Mouse (Mus musculus): ENCODE results near the gene Abca4. TPM values are rescaled to one million over a fixed set of nuclear protein-coding genes. Genes with fewer than 3 reads are reported as not detected.
"Not testable (repeated sequence)": the region's sequence is repeated elsewhere in the genome, so short reads cannot be mapped to it uniquely, and the experiment has no call there.

Abca4 gene
- polyA plus RNA-seq, 1 experiment, result 2.2 TPM

DNA sequence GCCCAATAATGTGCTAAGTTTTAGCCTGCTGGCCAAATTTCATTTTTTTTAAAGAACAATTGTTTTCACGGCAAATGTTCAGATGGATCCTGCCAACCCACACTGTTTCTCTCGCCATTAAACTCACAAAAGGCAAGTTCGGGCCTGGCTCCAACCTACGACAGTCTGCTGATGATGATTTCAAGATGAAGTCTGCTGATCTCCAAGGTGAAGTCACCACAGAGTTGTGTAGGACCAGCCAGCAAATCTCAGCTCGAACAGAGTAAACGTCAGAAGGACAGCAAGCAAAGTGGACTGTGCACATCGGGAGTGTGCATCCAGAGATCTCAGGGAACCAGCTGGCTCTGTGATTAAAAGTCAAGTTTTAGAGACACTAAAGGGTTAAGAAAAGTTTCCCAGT is 166.6 kb downstream of the Abca4 start:
- DNase-seq (ENCODE audit: low read depth), result no peak

DNA sequence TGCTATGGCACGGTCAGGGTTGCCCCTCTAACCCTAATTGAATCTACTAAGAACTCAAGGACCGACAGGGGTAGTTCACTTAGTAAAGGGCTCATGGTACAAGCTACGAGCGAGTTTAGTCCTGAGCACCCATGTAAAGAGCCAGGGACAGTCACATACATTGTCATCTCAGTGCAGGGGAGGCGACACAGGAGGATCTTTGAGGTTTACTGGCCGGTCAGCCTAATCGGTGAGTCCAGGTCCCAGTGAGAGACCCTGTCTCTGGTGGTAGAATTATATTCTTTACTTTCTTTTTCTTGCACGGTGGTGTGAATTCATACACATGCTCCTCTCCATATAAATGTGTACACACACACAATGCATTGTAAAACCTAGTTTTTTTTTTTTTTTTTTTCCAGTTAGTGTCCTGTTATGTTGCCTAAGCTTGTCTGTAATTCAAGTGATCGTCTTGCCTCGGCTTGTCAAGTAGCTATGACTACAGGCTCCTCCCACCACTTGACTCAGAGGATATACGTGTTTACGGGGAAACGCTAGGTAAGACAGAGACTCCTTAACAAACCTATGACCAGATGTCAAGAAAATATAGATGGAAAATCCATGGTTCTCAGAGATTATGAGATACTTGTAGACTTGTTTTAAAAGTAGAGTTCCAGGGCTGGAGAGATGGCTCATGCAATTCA is 167.3 kb downstream of the Abca4 start:
- DNase-seq (ENCODE audit: low read depth), result no peak

DNA sequence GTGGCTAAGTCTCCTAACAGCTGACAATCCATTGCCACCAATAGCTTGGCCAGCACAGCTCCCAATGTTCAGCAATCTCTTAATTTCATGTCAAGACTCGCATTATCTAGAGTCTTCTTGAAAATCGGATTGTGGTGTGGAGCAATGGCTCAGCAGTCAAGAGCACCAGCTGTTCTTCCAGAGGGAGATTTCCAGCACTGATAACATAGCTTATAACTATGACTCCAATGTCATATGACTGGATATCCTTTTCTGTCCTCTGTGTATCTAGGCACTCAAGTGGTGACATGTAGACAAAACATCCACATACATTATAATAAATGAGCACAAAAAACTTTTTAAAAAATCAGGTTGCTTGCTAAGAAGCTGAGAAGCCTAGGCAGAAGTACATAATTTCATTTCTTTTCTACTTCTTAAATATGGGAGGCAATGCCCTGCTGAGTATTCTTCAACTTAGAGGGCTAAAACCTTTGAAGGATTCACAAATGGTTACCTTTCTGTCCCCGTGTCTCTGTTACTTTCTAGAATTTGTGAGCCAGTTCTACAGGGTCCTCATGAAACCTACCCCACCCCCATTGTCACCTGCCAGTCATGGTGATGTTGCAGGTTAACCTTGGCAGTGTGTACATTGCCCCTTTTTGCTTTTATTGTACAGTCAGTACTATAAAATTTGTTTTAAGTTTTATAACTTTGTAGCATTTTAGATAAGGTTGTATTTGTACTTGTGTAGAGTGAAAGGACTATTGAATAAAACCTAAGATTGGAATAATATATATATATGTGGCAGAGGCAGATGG is 177.2 kb downstream of the Abca4 start:
- DNase-seq (ENCODE audit: low read depth), result no peak

DNA sequence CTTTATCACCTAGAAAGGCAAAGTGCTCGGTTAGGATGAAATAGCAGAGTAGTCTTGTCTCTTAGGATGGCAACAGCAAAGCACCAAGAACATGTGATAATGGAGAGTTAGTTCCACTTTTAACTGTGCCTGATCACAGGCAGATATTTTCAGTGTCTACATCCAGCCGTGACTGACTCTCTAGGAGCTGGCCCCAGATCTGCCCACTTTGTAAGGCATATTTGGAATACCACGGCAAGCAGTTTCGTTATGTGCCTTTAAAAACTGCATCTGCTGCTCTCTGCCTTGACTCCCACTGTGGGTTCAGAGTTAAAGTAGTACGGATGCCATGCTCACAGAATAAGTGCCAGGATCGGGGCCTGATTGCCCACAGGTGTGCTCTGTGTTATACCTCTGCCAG is 182.7 kb downstream of the Abca4 start:
- DNase-seq (ENCODE audit: low read depth), result not testable (repeated sequence)

Other genes with a start within 250 kb of the Abca4 start
- gene Abcd3, start 229.1 kb upstream of the Abca4 start, polyA plus RNA-seq (2012; rRNA removed), result 8.9 and 17.6 TPM in 2 replicates
- 35.5 and 47.4 TPM in 2 replicates for gene Arhgap29, start 91.9 kb upstream of the Abca4 start, polyA plus RNA-seq (2012; rRNA removed)
- 112 and 171 TPM in 2 replicates for gene Gclm, start 201.1 kb downstream of the Abca4 start, polyA plus RNA-seq (2012; rRNA removed)
- gene Dnttip2, start 229.9 kb downstream of the Abca4 start, polyA plus RNA-seq (2012; rRNA removed), result 7.7 and 8.1 TPM in 2 replicates
- 37.5 and 57.8 TPM in 2 replicates for gene Bcar3, start 249.7 kb downstream of the Abca4 start, polyA plus RNA-seq (2012; rRNA removed)

Data from gonadal fat pad, adult 2 months (tissue).